Mouse (Mus musculus): ENCODE data around the gene Med16.

DNA sequence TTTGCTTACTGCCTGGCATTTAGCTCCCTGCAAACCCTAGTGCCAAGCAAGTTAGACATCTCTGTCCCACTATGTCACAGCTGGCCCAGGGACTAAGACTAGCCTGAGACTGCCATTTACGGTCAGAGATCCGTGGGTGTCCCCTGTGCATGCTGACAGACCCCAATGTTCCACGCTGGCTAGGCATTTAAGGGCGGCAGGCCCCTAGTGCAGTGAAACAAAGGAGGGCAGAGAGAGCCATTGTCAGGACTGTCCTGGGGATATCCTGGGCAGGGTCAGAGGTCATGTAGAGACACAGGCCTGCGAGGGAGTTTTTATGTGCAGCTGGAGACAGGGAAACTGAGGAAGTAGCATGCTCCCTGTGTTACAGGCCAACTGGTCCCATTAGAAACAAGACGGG, 25.1 kb upstream of the Med16 start:
- no peak for TF ChIP-seq MAFK (IDR thresholded peaks at IDR 0.05; ENCODE audit: insufficient read depth, low read depth, low read length)
- no peak for TF ChIP-seq ZC3H11A (IDR thresholded peaks at IDR 0.05; ENCODE audit: borderline replicate concordance, low read depth, low read length)
- no peak for TF ChIP-seq HCFC1 (IDR thresholded peaks at IDR 0.05; ENCODE audit: borderline replicate concordance, insufficient read depth, low read length)
